Mouse (Mus musculus) liver, embryonic 16.5 days (tissue): Measurements from ENCODE around the gene Spert. TPM values are rescaled to one million over a fixed set of nuclear protein-coding genes. Genes with fewer than 3 reads are reported as not detected.

Experiments
- ATAC-seq: fragments of 200-750 bp; cut with Nextera tagmentation; 2 replicates; pipeline ENCODE4 v1.8.0; 2017; ENCODE audit warnings: low read depth, mild to moderate bottlenecking, moderate number of reproducible peaks, moderate library complexity
- H3K27ac ChIP-seq: fragments of 300-500 bp; sonication (generic); 2 replicates; pipeline ENCODE4 v1.5.1; 2014; ENCODE audit warnings: mild to moderate bottlenecking, low read length
- H3K27me3 ChIP-seq: fragments of 300-500 bp; sonication (generic); 2 replicates; pipeline ENCODE4 v1.6.1; 2014; ENCODE audit warnings: low read depth, low read length, mixed read lengths; ENCODE audit not compliant: control insufficient read depth, insufficient read depth
- H3K36me3 ChIP-seq: fragments of 300-500 bp; sonication (generic); 2 replicates; pipeline ENCODE4 v1.6.1; 2014; ENCODE audit warnings: mild to moderate bottlenecking; ENCODE audit not compliant: control insufficient read depth, insufficient read depth
- H3K4me1 ChIP-seq: fragments of 300-500 bp; sonication (generic); 2 replicates; pipeline ENCODE4 v1.6.1; 2014; ENCODE audit warnings: low read depth, low read length, mixed read lengths; ENCODE audit not compliant: control insufficient read depth
- H3K4me2 ChIP-seq: fragments of 300-500 bp; sonication (generic); 2 replicates; pipeline ENCODE4 v1.6.1; 2014; ENCODE audit warnings: low read depth, low read length, mixed read lengths
- H3K4me3 ChIP-seq: fragments of 300-500 bp; sonication (generic); 2 replicates; pipeline ENCODE4 v1.5.1; 2014; ENCODE audit warnings: low read depth, mild to moderate bottlenecking, low read length
- H3K9ac ChIP-seq: fragments of 300-500 bp; sonication (generic); 2 replicates; pipeline ENCODE4 v1.6.1; 2014; ENCODE audit warnings: low read depth, low read length
- H3K9me3 ChIP-seq: fragments of 300-500 bp; sonication (generic); replicated peaks from 2 replicates; pipeline ENCODE4 v1.6.1; 2016; ENCODE audit warnings: low read length; ENCODE audit not compliant: control insufficient read depth
- WGBS: fragments of 180-500 bp; shearing (Covaris S2); extraction: QIAGEN DNeasy Blood & Tissue Kit; methylation state at CpG from one replicate; pipeline ENCODE4 v1.1.7; 2014; ENCODE audit not compliant: insufficient replicate concordance; 5-methylcytosine and 5-hydroxymethylcytosine counted together
- polyA plus RNA-seq: library from polyadenylated mRNA; unstranded; fragments of >200 nt; fragmentation: Nextera tagmentation; extraction: Ambion mirVana; gene quantifications from 2 replicates; pipeline ENCODE4 v1.2.1, GENCODE M21; 2015

The Spert gene
- not detected in 2 replicates for polyA plus RNA-seq

- H3K27me3 ChIP-seq: no peaks in the 10 kb centered on the region
- 31% methylated on average over 3 of the region's 3 CpGs for WGBS
- ATAC-seq: no peak
These were observed at the start of gene Spert for GRCm38 (mm10) chr14:75592978-75593377. TSS of gene Spert (minus strand) at chr14:75593116.

DNA sequence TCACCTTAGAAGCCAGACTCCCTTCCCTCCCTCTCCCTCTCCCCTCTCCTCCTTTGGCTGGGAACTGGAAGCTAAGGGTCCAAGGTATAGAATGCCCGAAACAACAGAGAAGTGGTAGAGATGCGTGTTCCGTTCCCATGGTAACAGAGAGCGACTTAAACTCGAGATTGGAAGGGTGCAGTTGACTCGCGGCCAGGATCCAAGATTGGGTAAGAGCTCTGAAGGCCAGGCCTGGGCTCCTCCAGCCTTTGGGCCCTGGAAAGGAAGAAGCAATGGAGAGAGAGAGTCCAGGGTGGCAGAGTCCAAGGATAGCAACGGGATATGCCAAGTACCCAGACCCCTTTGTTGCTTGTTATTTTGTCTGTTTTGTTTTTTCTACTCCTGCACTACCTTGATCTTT, 49.2 kb upstream of the Spert start, which contains the start of gene Erich6b:
Gene Erich6b (plus strand): TSS at position 180 of the 400 bp plus-strand sequence.
- WGBS: 74% methylated on average over 8 of the region's 8 CpGs
- Histone ChIP-seq H3K4me1 (no peaks in the 10 kb centered on the region), H3K4me3 (no peak within 1 kb of the TSS), H3K9me3 (no peaks in the 10 kb centered on the region), H3K27me3 (no peaks in the 10 kb centered on the region), H3K4me2 (no peak within 1 kb of the TSS), H3K36me3 (no peaks in the 10 kb centered on the region), H3K27ac (no peak within 1 kb of the TSS), H3K9ac (no peak within 1 kb of the TSS)
- ATAC-seq: no peak

More at GRCm38 (mm10) chr14:75592978-75593377, at the start of gene Spert:
- Histone ChIP-seq H3K9ac (no peak within 1 kb of the TSS), H3K4me1 (no peaks in the 10 kb centered on the region), H3K9me3 (no peaks in the 10 kb centered on the region), H3K27ac (no peak within 1 kb of the TSS), H3K4me2 (no peak within 1 kb of the TSS), H3K36me3 (no peaks in the 10 kb centered on the region), H3K4me3 (no peak within 1 kb of the TSS)

- ATAC-seq: no peak
These were observed 48.5 kb upstream of the Spert start for GRCm38 (mm10) chr14:75641369-75641768.

GRCm38 (mm10) chr14:75640846-75641245, 47.9 kb upstream of the Spert start:
- no peaks in the 10 kb centered on the region for H3K27me3 ChIP-seq
- no peak for ATAC-seq
- 61% methylated on average over 2 of the region's 2 CpGs for WGBS
- H3K36me3 ChIP-seq: no peaks in the 10 kb centered on the region
- no peak overlapping the region for H3K27ac ChIP-seq
- H3K4me3 ChIP-seq: no peak overlapping the region
- H3K9me3 ChIP-seq: no peaks in the 10 kb centered on the region
- no peak overlapping the region for H3K9ac ChIP-seq
- no peak overlapping the region for H3K4me2 ChIP-seq
- H3K4me1 ChIP-seq: no peaks in the 10 kb centered on the region

More at GRCm38 (mm10) chr14:75641369-75641768, 48.5 kb upstream of the Spert start:
- no peaks in the 10 kb centered on the region for H3K36me3 ChIP-seq
- H3K27me3 ChIP-seq: no peaks in the 10 kb centered on the region
- no peak overlapping the region for H3K4me3 ChIP-seq
- no peaks in the 10 kb centered on the region for H3K9me3 ChIP-seq
- H3K4me1 ChIP-seq: no peaks in the 10 kb centered on the region
- WGBS: 59% methylated on average over 6 of the region's 6 CpGs
- no peak overlapping the region for H3K9ac ChIP-seq
- H3K27ac ChIP-seq: no peak overlapping the region
- no peak overlapping the region for H3K4me2 ChIP-seq

GRCm38 (mm10) chr14:75637641-75638040, 44.7 kb upstream of the Spert start:
- 64% methylated on average over 4 of the region's 4 CpGs for WGBS
- Histone ChIP-seq H3K4me2 (no peak overlapping the region), H3K4me1 (no peaks in the 10 kb centered on the region), H3K9me3 (no peaks in the 10 kb centered on the region), H3K36me3 (no peaks in the 10 kb centered on the region), H3K9ac (no peak overlapping the region), H3K27ac (no peak overlapping the region), H3K4me3 (no peak overlapping the region), H3K27me3 (no peaks in the 10 kb centered on the region)
- ATAC-seq: no peak

DNA sequence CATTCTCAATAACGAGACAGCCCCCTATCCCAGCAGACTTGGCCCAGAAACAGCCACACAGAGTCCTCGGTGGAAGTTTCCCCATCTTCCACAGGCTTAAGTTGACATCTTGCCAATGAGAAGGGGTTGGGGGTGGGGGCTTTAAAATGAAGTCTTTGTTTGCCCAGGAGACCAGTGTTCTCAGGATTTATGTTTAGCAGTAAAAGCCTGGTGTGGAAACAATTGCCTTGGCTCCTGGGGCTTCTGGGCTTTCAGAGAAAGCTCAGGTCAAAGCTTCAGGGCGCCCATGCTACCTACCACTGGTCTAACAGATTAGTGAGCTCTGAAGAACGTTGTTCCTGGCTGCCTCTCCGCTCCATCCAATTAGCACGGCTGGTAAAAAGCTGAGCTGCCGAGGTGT, 43.2 kb upstream of the Spert start:
- WGBS: 55% methylated on average over 7 of the region's 7 CpGs
- no peak overlapping the region for H3K4me3 ChIP-seq

DNA sequence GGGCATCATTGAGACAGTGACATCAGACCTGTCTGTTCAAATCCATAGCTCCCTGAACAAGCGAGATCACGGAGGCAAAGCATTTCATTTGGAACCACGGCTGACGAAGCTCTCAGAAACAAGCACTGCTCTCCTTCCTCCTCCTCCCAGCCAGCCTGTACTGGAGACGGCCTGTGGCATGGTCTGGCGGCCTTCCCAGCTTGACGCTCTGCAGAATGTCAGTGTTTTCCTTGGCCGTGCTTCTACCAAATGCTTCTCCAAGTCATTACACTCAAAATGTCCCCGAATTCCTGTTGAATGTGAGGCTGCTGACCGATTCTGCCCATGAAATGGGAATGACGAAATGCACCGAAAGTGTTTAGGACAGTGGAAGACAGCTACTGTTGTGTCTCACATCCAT, 42.4 kb upstream of the Spert start:
- ATAC-seq: no peak
- 64% methylated on average over 12 of the region's 12 CpGs for WGBS
- no peak overlapping the region for H3K4me3 ChIP-seq
- H3K4me1 ChIP-seq: no peaks in the 10 kb centered on the region
- no peak overlapping the region for H3K4me2 ChIP-seq
- H3K9me3 ChIP-seq: no peaks in the 10 kb centered on the region
- H3K27me3 ChIP-seq: no peaks in the 10 kb centered on the region
- H3K9ac ChIP-seq: no peak overlapping the region
- no peaks in the 10 kb centered on the region for H3K36me3 ChIP-seq
- no peak overlapping the region for H3K27ac ChIP-seq

More for the DNA sequence above, 43.2 kb upstream of the Spert start:
- Histone ChIP-seq H3K9ac (no peak overlapping the region), H3K27ac (no peak overlapping the region), H3K4me1 (no peaks in the 10 kb centered on the region), H3K27me3 (no peaks in the 10 kb centered on the region), H3K9me3 (no peaks in the 10 kb centered on the region), H3K4me2 (no peak overlapping the region), H3K36me3 (no peaks in the 10 kb centered on the region)
- ATAC-seq: no peak

- H3K36me3 ChIP-seq: no peaks in the 10 kb centered on the region
- no peak overlapping the region for H3K27ac ChIP-seq
- H3K4me2 ChIP-seq: no peak overlapping the region
- H3K4me1 ChIP-seq: no peaks in the 10 kb centered on the region
- no peaks in the 10 kb centered on the region for H3K27me3 ChIP-seq
- H3K9me3 ChIP-seq: no peaks in the 10 kb centered on the region
- no peak overlapping the region for H3K4me3 ChIP-seq
- no peak overlapping the region for H3K9ac ChIP-seq
- ATAC-seq: no peak
- 21% methylated on average over 8 of the region's 8 CpGs for WGBS
These were observed 36.0 kb upstream of the Spert start for GRCm38 (mm10) chr14:75628870-75629269.

- no peaks in the 10 kb centered on the region for H3K4me1 ChIP-seq
- no peak for ATAC-seq
- no peaks in the 10 kb centered on the region for H3K36me3 ChIP-seq
- no peak overlapping the region for H3K4me2 ChIP-seq
- H3K27me3 ChIP-seq: no peaks in the 10 kb centered on the region
- no peak overlapping the region for H3K4me3 ChIP-seq
- H3K9ac ChIP-seq: no peak overlapping the region
- no peak overlapping the region for H3K27ac ChIP-seq
- H3K9me3 ChIP-seq: no peaks in the 10 kb centered on the region
- WGBS: 72% methylated on average over 7 of the region's 7 CpGs
These were observed 30.1 kb upstream of the Spert start for GRCm38 (mm10) chr14:75622984-75623383.
